Mouse (Mus musculus) hematopoietic multipotent progenitor cell, adult 10-12 weeks (in vitro differentiated cells): ENCODE results near the gene Ilvbl. TPM values are rescaled to one million over a fixed set of nuclear protein-coding genes. Genes with fewer than 3 reads are reported as not detected.

ENCODE experiments used
- polyA plus RNA-seq: library from polyadenylated mRNA; stranded (reverse); fragments of >175 nt; gene quantifications from 2 replicates; pipeline ENCODE4 v1.2.3, GENCODE M21; 2012; ENCODE audit warnings: low replicate concordance

Ilvbl gene
- polyA plus RNA-seq, result 28.5 and 30.8 TPM in 2 replicates

DNA sequence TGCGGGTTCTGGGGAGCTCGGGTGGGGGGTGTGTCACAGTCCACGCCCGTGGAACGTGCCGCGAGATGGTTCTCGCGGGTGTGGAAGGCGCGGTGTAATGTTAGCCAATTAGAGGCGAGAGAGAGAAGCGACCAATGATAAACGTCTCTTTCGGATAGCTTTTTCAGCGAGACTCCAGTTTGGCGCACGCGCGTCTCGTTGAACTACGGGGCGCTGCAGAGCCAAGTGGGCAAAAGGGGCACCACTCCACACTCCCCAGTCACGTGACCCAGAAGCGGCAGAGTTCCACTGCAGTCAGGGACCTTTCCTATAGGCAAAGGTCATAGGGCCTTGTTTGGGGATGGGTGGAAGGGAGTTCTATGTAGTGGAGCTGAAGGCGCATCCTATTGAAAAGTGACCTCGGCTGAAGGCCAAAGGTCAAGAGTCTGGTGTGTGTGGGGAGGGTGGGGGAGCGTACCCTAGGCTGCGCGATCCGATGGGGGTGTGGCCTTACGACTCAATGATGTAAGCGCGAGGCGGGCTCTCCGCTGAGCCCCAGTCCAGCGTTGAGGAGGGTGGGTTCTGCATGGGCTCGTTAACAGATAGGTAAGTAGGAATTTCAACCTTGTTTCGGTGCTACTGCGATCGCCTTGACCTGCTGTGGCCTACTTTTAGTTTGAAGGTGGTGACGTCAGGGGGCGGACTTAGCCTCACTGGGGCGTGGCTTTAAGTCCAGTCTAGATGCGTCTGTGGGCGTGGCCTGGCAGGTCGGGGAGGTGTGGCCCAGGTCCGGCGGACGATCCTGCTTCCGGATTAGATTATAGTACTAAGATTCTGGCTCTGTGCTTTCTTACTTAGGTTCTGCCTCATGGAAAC is at the start of gene Ilvbl:
Ilvbl (plus strand) TSS at position 97 of the 855 bp plus-strand sequence.

DNA sequence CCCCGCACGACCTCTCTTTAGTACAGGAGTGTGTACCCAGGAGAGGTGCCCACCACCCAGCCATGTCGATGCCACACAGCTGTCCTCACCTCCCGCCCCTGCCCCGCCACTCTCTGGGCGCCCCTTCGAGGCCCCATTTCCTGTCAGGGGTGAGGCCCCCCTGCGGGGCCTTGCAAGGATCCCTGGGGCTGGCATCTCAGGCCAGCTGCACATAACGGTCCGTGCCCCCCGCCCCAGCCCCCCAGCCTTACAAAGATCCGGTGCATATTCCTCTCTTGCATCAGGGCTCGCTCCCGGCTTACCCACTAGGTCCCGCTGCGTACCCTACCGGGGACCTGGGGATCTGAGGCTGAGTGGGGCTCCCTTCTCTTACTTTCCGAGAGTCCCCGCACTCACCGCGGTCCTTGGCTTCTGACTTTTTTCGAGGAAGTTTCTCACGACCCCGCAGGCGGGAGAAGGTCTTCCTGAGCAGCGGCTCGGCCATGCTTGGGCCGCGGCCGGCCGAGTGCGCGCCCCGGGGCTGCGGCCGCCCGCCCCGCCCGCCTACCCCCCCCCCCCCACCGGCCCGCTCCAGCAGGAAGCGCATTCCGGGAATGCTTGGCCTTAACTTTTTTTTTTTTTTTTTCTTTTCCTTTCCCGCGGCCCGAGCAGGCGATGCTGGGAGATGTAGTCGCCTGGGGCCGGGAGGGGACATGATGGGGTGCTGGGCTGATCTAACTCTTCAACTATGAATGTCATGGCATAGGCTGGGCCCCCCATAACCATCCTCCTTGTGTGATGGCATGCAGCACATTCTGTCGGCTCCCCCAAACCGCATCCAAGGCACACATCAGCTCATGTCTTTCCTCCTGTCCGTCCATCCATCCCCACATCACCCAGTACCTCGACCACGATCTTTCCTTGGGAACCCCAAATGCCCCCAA is 17.5 kb downstream of the Ilvbl start, which contains the start of gene Syde1:
Syde1 (minus strand) TSS at position 559 of the 923 bp plus-strand sequence.

DNA sequence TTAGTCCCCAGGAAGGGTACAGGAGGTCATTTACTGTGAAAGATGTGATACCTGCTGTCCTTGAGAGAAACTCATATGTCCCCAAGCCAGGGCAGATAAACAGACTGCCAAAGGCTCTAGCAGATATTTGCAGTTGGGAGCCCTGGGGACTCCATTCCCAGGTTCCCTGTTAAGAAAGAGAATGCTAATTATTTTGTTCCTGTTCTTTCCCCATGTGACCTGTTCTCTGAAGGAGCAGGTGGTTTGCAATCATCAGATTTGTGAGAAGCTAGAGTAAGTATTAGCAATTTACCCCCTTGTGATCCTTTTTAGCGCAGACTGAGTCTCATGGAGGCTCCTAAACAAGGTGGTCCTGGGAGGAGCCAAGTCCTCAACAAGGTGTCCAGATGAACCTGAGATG is 43.8 kb downstream of the Ilvbl start, which contains the start of gene Olfr1357:
Olfr1357 (minus strand) TSS at position 101 of the 400 bp plus-strand sequence.

Other genes starting within 250 kb of the Ilvbl start
- 111 and 117 TPM in 2 replicates for gene Agpat3, start 221.9 kb upstream of the Ilvbl start, polyA plus RNA-seq
- 157 and 183 TPM in 2 replicates for gene Rrp1, start 161.3 kb upstream of the Ilvbl start, polyA plus RNA-seq
- 4.8 and 51.0 TPM in 2 replicates for gene Cstb, start 148.7 kb upstream of the Ilvbl start, polyA plus RNA-seq
- 16.5 and 16.9 TPM in 2 replicates for gene Pdxk, start 109.4 kb upstream of the Ilvbl start, polyA plus RNA-seq
- not detected in 2 replicates for gene Olfr1358, start 56.9 kb upstream of the Ilvbl start, polyA plus RNA-seq
- 3.2 and 3.6 TPM in 2 replicates for gene Syde1, start 17.6 kb downstream of the Ilvbl start, polyA plus RNA-seq
- gene Olfr1357, start 43.7 kb downstream of the Ilvbl start, polyA plus RNA-seq, result not detected in 2 replicates
- gene Casp14, start 143.9 kb downstream of the Ilvbl start, polyA plus RNA-seq, result not detected in 2 replicates
- gene Ccdc105, start 178.7 kb downstream of the Ilvbl start, polyA plus RNA-seq, result not detected in 2 replicates
- not detected in 2 replicates for gene Slc1a6, start 206.2 kb downstream of the Ilvbl start, polyA plus RNA-seq